Mouse (Mus musculus): ENCODE results near the gene Olfr1195.
"Not testable (repeated sequence)": the region's sequence is repeated elsewhere in the genome, so short reads cannot be mapped to it uniquely, and the experiment has no call there.

The Olfr1195 gene

DNA sequence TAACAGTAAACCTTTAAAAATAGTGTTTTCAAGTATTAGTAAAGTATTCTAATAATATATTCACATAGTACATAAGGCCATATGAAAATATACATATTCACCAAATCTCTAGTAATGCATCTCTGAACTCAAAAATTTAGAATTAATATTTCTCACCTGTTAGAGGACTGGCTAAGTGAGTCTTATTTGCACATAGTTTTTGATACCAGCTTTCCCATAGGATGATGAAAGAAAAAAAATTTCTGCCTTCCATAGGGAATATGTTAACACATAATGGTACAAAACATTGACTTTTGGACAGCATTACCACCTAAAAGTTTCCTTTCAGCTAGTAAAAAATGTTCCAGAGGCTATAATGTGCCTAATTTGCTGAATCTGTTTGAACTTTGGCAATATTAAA lies at the start of gene Olfr1195:
Gene Olfr1195, minus strand, starts transcription at position 101 of the 400 bp plus-strand sequence.
- no peak for DNase-seq (ENCODE audit: low spot score)

DNA sequence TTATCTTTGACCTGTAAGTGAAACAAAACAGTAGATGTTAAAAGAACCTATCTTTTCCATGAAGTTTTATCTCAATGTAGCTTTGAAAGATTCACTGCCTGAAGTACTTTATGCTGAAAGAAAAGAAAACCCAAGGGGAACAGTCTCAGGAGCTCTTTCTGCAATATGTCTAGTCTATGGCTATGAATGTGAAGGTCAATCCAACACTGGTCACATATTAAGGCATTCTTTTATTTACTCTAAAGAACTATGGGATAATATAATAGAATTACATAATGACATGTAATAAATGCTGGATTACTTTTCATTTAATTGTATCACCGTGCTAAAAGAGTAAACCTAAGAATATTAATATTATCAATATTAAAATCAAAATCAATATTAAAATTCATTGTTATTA lies 43.3 kb upstream of the Olfr1195 start, which contains the start of gene Olfr1197:
Gene Olfr1197, minus strand, starts transcription at position 101 of the 400 bp plus-strand sequence.
- no peak for DNase-seq (ENCODE audit: low spot score)

DNA sequence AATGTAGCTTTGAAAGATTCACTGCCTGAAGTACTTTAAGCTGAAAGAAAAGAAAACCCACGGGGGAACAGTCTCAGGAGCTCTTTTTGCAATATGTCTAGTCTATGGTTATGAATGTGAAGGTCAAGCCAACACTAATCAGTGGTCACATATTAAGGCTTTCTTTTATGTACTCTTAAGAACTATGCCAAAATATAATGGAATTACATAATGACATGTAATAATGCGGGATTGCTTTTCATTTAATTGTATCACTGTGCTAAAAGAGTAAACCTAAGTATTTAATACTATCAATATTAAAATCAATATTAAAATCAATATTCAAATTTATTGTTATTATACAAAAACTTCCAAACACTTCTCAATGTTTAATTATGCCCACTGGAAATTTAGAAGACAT lies 15.5 kb upstream of the Olfr1195 start, which contains the start of gene Olfr1196:
Gene Olfr1196, minus strand, starts transcription at position 101 of the 400 bp plus-strand sequence.
- DNase-seq (ENCODE audit: low spot score): no peak

DNA sequence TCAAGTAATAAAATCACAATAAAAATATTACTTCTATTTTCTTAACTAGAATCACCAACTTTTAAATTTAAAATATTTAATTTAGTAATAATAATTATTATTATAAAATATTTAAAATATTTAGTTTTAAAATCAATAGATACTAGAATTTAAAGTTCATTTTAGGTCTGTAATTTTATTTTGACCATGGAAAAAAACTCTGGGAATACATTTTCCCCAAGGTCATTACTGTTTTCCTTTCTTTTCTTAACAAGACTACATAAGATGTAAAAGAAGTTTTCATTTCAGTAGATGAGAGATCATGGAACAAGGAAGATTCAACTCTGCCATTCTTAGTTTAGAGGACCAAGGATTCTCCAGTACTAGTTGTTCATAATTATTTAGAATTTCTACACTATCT lies 13.7 kb downstream of the Olfr1195 start, which contains the start of gene Olfr1193:
Gene Olfr1193, plus strand, starts transcription at position 301 of the 400 bp plus-strand sequence.
- DNase-seq (ENCODE audit: low spot score): not testable (repeated sequence)

DNA sequence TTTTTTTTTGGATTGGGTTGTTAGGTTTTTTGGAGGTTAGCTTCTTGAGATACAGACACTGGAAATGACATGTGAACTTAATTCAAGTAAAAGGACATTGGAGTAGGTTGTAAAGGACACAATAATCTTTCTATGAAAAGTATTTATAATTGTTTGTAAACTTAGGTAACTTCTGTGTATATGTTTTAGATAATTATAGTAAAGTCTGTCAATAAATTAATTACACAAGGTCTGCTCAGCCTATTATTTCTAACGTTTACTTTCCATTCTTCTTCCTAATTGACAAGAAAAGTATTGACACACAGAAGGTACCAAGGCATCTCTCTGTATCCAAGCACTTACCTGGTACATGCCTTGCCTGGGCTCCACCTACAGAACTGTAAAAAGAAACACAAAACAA lies 40.8 kb downstream of the Olfr1195 start, which contains the start of gene Olfr1192-ps1:
Gene Olfr1192-ps1, plus strand, starts transcription at position 301 of the 400 bp plus-strand sequence.
- no peak for DNase-seq (ENCODE audit: low spot score)

DNA sequence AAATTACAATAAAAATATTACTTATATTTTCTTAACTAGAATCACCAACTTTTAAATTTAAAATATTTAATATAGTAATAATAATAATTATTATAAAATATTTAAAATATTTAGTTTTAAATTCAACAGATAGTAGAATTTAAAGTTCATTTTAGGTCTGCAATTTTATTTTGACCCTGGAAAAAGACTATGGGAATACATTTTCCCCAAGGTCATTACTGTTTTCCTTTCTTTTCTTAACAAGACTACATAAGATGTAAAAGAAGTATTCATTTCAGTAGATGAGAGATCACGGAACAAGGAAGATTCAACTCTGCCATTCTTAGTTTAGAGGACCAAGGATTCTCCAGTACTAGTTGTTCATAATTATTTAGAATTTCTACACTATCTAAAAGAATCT lies 48.7 kb downstream of the Olfr1195 start, which contains the start of gene Olfr1191-ps1:
Gene Olfr1191-ps1, plus strand, starts transcription at position 301 of the 400 bp plus-strand sequence.
- DNase-seq (ENCODE audit: low spot score): not testable (repeated sequence)

All from c-Kit-positive CD71-positive TER-119-positive erythroid progenitor cells, embryonic 14.5 days (primary cell).